Mouse (Mus musculus): ENCODE data around the gene Gm45234.

The Gm45234 gene

GRCm38 (mm10) chr6:124706061-124706627 is 49.7 kb downstream of the Gm45234 start:
- DNase-seq (ENCODE audit: low spot score), result no peak

- no peak for DNase-seq (ENCODE audit: low spot score)
These were observed 51.4 kb downstream of the Gm45234 start for GRCm38 (mm10) chr6:124704417-124704816.

GRCm38 (mm10) chr6:124703789-124704188 is 52.0 kb downstream of the Gm45234 start:
- no peak for DNase-seq (ENCODE audit: low spot score)

GRCm38 (mm10) chr6:124702784-124703103 is 53.1 kb downstream of the Gm45234 start:
- DNase-seq (ENCODE audit: low spot score), result peak; percentile 83

GRCm38 (mm10) chr6:124702102-124702783 is 53.6 kb downstream of the Gm45234 start:
- DNase-seq (ENCODE audit: low spot score), result no peak

- DNase-seq (ENCODE audit: low spot score), result no peak
These were observed 54.5 kb downstream of the Gm45234 start for GRCm38 (mm10) chr6:124701338-124701737.

GRCm38 (mm10) chr6:124699962-124700610 is 55.7 kb downstream of the Gm45234 start:
- DNase-seq (ENCODE audit: low spot score), result no peak

GRCm38 (mm10) chr6:124699366-124699765 is 56.5 kb downstream of the Gm45234 start:
- no peak for DNase-seq (ENCODE audit: low spot score)

- DNase-seq (ENCODE audit: low spot score), result no peak
These were observed 57.1 kb downstream of the Gm45234 start for GRCm38 (mm10) chr6:124698751-124699150.

- no peak for DNase-seq (ENCODE audit: low spot score)
These were observed 59.2 kb downstream of the Gm45234 start for GRCm38 (mm10) chr6:124696441-124697150.

GRCm38 (mm10) chr6:124694166-124694955 is 61.5 kb downstream of the Gm45234 start:
- DNase-seq (ENCODE audit: low spot score), result peak; percentile 52

- DNase-seq (ENCODE audit: low spot score), result no peak
These were observed 62.4 kb downstream of the Gm45234 start for GRCm38 (mm10) chr6:124693243-124693981.

- no peak for DNase-seq (ENCODE audit: low spot score)
These were observed 65.3 kb downstream of the Gm45234 start for GRCm38 (mm10) chr6:124690517-124690916.

Data from testis, postnatal 10 days (tissue).